Mouse (Mus musculus): ENCODE results near the gene Mrps12. TPM values are rescaled to one million over a fixed set of nuclear protein-coding genes. Genes with fewer than 3 reads are reported as not detected.
A peak's percentile ranks its signal among the peaks of the same experiment; 100 is the strongest.

Gene Mrps12
- polyA plus RNA-seq, 1 experiment from 2014 or later: 180 TPM

DNA sequence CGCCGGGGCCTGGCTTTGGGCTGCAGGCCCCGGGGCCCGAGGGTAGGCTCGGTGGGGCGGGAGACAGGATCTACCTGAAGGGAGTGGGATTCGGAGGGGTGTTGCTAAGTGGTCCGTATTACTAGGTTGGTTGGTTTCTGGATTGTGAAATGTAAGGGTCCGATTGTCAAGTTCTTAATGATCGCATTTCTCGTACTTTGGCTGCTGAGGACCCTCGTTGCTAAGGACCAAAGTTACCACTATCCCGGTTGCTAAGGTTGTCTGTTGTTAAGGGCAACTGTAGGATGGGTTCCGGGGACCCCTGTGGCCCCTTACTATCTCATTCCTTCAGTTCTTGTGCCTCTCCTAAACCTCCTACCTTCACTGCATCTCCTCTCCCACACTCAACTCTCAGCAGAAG is 25.3 kb upstream of the Mrps12 start:
- H3K4me1 ChIP-seq (replicated peaks; ENCODE audit: control insufficient read depth, insufficient read depth, low read length): peaks cover 34% of the 10 kb centered on the region
- H3K4me3 ChIP-seq (ENCODE audit: low read depth, low read length): peak overlapping the region; percentile 66
- 7% methylated on average over 14 of the region's 14 CpGs for WGBS
- ATAC-seq (replicated peaks; ENCODE audit: low FRiP score) (no peak), DNase-seq (ENCODE audit: low spot score) (no peak)
- no peaks in the 10 kb centered on the region for H3K27me3 ChIP-seq (replicated peaks; ENCODE audit: control insufficient read depth, insufficient read depth, low read length)
- H3K9ac ChIP-seq (ENCODE audit: low read depth, low read length): peak overlapping the region; percentile 68
- H3K4me2 ChIP-seq: peak overlapping the region; percentile 87
- H3K36me3 ChIP-seq (ENCODE audit: control insufficient read depth, insufficient read depth, low read length): no peaks in the 10 kb centered on the region; the same call in 1 of the 2 replicates
- H3K9me3 ChIP-seq (ENCODE audit: control insufficient read depth, low read length): no peaks in the 10 kb centered on the region
- no peak overlapping the region for H3K27ac ChIP-seq (ENCODE audit: low read depth, low read length)

DNA sequence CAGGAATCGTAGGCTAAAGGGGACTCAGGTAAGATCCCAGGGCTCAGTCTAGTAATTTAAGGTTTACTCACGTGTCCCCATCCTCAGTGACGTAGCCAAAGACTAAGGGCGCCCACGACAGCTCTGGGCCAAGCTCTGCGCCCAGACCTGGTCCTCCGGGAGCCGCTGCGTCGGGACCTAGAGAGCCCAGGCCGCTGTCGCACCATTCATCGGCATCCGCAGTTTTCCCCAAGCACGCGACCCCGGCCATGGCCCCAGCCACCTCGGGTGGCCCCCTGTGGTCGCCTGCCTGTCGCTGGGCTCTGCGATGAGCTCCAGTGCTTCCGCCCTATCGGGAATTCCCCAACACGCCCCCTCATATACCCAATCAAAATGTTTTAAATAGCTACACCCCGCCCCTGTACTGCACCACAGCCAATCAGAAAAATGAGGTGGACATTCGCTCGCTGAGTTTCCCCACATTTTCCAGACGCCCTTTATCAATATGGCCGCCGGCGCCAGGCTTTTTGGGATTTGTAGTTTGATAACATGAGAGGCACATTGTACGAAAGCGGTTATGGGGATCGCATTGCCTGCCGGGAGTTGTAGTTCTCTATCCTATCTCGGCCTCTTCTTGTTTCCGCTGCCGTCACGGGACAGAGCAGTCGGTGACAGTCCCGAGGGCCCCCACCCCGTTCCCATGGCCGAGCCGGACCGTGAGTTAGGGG is 24.7 kb upstream of the Mrps12 start, which contains the start of gene Sirt2:
TSS of gene Sirt2 (plus strand) at position 563 of the 707 bp plus-strand sequence.
- H3K4me3 ChIP-seq (ENCODE audit: low read depth, low read length): peak within 1 kb of the TSS; percentile 66
- H3K9me3 ChIP-seq (ENCODE audit: control insufficient read depth, low read length): no peaks in the 10 kb centered on the region
- DNase-seq (ENCODE audit: low spot score) (peak; percentile 94), ATAC-seq (replicated peaks; ENCODE audit: low FRiP score) (peak; percentile 96)
- H3K36me3 ChIP-seq (ENCODE audit: control insufficient read depth, insufficient read depth, low read length): peaks cover 5% of the 10 kb centered on the region
- under 1% methylated on average over 45 of the region's 45 CpGs for WGBS
- no peak within 1 kb of the TSS for H3K27ac ChIP-seq (ENCODE audit: low read depth, low read length)
- peak within 1 kb of the TSS; percentile 87 for H3K4me2 ChIP-seq
- no peaks in the 10 kb centered on the region for H3K27me3 ChIP-seq (replicated peaks; ENCODE audit: control insufficient read depth, insufficient read depth, low read length)
- peak within 1 kb of the TSS; percentile 68 for H3K9ac ChIP-seq (ENCODE audit: low read depth, low read length)
- peaks cover 34% of the 10 kb centered on the region for H3K4me1 ChIP-seq (replicated peaks; ENCODE audit: control insufficient read depth, insufficient read depth, low read length)

DNA sequence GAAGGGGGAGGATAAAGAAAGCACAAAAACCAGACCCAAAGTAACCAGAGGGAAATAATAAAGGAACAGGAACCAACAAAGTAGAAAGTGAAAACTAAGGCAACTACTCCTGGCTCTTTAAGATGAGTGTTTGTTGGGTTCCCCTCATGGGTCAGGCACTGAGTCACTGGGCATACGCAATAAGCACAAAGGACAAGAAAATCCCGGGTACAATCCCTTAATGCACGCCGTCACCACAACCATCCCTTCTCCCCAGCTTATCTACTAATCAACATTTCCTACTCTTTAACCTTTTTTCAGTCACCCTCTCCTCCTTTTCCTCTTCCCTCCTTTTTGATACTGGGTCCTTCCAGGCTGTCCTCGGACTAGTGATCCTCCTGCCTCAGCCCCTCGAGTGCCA is 23.6 kb upstream of the Mrps12 start:
- no peak for ATAC-seq (replicated peaks; ENCODE audit: low FRiP score)
- no peak for DNase-seq (ENCODE audit: low spot score)
- peak overlapping the region; percentile 66 for H3K4me3 ChIP-seq (ENCODE audit: low read depth, low read length)
- peaks cover 12% of the 10 kb centered on the region for H3K36me3 ChIP-seq (ENCODE audit: control insufficient read depth, insufficient read depth, low read length)
- peaks cover 27% of the 10 kb centered on the region for H3K4me1 ChIP-seq (replicated peaks; ENCODE audit: control insufficient read depth, insufficient read depth, low read length)
- no peaks in the 10 kb centered on the region for H3K27me3 ChIP-seq (replicated peaks; ENCODE audit: control insufficient read depth, insufficient read depth, low read length)
- H3K4me2 ChIP-seq: peak overlapping the region; percentile 87
- no peak overlapping the region for H3K27ac ChIP-seq (ENCODE audit: low read depth, low read length)
- peak overlapping the region; percentile 45; the same call in 1 of the 2 replicates for H3K9ac ChIP-seq (ENCODE audit: low read depth, low read length)
- 60% methylated on average over 6 of the region's 6 CpGs for WGBS
- no peaks in the 10 kb centered on the region for H3K9me3 ChIP-seq (ENCODE audit: control insufficient read depth, low read length)

DNA sequence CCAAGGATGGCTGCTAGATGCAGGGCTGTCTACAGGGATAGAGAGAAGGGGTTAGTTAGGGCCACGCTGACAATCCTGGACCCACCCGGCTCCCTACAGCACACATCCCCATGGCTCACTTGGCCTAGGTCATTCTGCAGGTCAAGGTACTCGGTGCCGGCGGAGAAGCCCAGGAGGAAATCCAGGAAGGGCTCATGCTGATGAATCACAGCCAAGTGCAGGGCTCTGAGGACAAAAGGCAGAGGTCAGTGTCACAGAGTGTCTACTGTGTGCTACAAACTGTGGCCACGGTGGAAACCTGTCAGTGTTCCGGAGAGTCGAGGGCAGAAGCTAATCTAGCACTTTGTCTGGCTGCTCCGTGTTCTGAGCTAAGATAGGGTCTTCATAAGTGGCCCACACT is 20.3 kb upstream of the Mrps12 start:
- Histone ChIP-seq H3K36me3 (ENCODE audit: control insufficient read depth, insufficient read depth, low read length) (peaks cover 17% of the 10 kb centered on the region), H3K9ac (ENCODE audit: low read depth, low read length) (no peak overlapping the region), H3K4me2 (no peak overlapping the region), H3K9me3 (ENCODE audit: control insufficient read depth, low read length) (no peaks in the 10 kb centered on the region), H3K4me3 (ENCODE audit: low read depth, low read length) (no peak overlapping the region), H3K4me1 (replicated peaks; ENCODE audit: control insufficient read depth, insufficient read depth, low read length) (peaks cover 12% of the 10 kb centered on the region), H3K27me3 (replicated peaks; ENCODE audit: control insufficient read depth, insufficient read depth, low read length) (no peaks in the 10 kb centered on the region), H3K27ac (ENCODE audit: low read depth, low read length) (no peak overlapping the region)
- ATAC-seq (replicated peaks; ENCODE audit: low FRiP score) (no peak), DNase-seq (ENCODE audit: low spot score) (no peak)
- 93% methylated on average over 9 of the region's 9 CpGs for WGBS

- H3K4me1 ChIP-seq (replicated peaks; ENCODE audit: control insufficient read depth, insufficient read depth, low read length): 0 out of 2 replicates have a peak, but pooled peaks cover 3% of the 10 kb centered on the region
- no peak for ATAC-seq (replicated peaks; ENCODE audit: low FRiP score)
- no peak overlapping the region for H3K27ac ChIP-seq (ENCODE audit: low read depth, low read length)
- DNase-seq (ENCODE audit: low spot score): no peak
- no peak overlapping the region for H3K4me3 ChIP-seq (ENCODE audit: low read depth, low read length)
- WGBS: 86% methylated on average over 13 of the region's 13 CpGs
- no peak overlapping the region for H3K4me2 ChIP-seq
- H3K9ac ChIP-seq (ENCODE audit: low read depth, low read length): no peak overlapping the region
- H3K36me3 ChIP-seq (ENCODE audit: control insufficient read depth, insufficient read depth, low read length): peaks cover 17% of the 10 kb centered on the region
- no peaks in the 10 kb centered on the region for H3K9me3 ChIP-seq (ENCODE audit: control insufficient read depth, low read length)
- peaks cover 16% of the 10 kb centered on the region for H3K27me3 ChIP-seq (replicated peaks; ENCODE audit: control insufficient read depth, insufficient read depth, low read length)
Observed at GRCm38 (mm10) chr7:28758623-28759022, 17.0 kb upstream of the Mrps12 start.

GRCm38 (mm10) chr7:28756079-28756478 is 14.5 kb upstream of the Mrps12 start, which contains the start of gene Ccer2:
Ccer2 (plus strand) TSS chr7:28756174.
- DNase-seq (ENCODE audit: low spot score) (no peak), ATAC-seq (replicated peaks; ENCODE audit: low FRiP score) (no peak)
- Histone ChIP-seq H3K4me3 (ENCODE audit: low read depth, low read length) (no peak within 1 kb of the TSS), H3K4me1 (replicated peaks; ENCODE audit: control insufficient read depth, insufficient read depth, low read length) (0 out of 2 replicates have a peak, but pooled peaks cover 3% of the 10 kb centered on the region), H3K36me3 (ENCODE audit: control insufficient read depth, insufficient read depth, low read length) (peaks cover 14% of the 10 kb centered on the region; the same call in 1 of the 2 replicates), H3K9me3 (ENCODE audit: control insufficient read depth, low read length) (no peaks in the 10 kb centered on the region), H3K27me3 (replicated peaks; ENCODE audit: control insufficient read depth, insufficient read depth, low read length) (peaks cover 16% of the 10 kb centered on the region), H3K4me2 (peak within 1 kb of the TSS; percentile 17; the same call in 1 of the 2 replicates), H3K27ac (ENCODE audit: low read depth, low read length) (no peak within 1 kb of the TSS), H3K9ac (ENCODE audit: low read depth, low read length) (no peak within 1 kb of the TSS)
- WGBS: 5% methylated on average over 17 of the region's 17 CpGs

GRCm38 (mm10) chr7:28749935-28750334 is 8.3 kb upstream of the Mrps12 start:
- ATAC-seq (replicated peaks; ENCODE audit: low FRiP score) (no peak), DNase-seq (ENCODE audit: low spot score) (no peak)
- no peak overlapping the region for H3K4me3 ChIP-seq (ENCODE audit: low read depth, low read length)
- no peak overlapping the region for H3K27ac ChIP-seq (ENCODE audit: low read depth, low read length)
- H3K9ac ChIP-seq (ENCODE audit: low read depth, low read length): no peak overlapping the region
- H3K4me2 ChIP-seq: no peak overlapping the region
- H3K9me3 ChIP-seq (ENCODE audit: control insufficient read depth, low read length): no peaks in the 10 kb centered on the region
- H3K27me3 ChIP-seq (replicated peaks; ENCODE audit: control insufficient read depth, insufficient read depth, low read length): no peaks in the 10 kb centered on the region
- H3K4me1 ChIP-seq (replicated peaks; ENCODE audit: control insufficient read depth, insufficient read depth, low read length): no peaks in the 10 kb centered on the region
- peaks cover 11% of the 10 kb centered on the region; the same call in 1 of the 2 replicates for H3K36me3 ChIP-seq (ENCODE audit: control insufficient read depth, insufficient read depth, low read length)
- 92% methylated on average over 7 of the region's 7 CpGs for WGBS

GRCm38 (mm10) chr7:28741368-28741708 is 282 bp downstream of the Mrps12 start:
- Histone ChIP-seq H3K4me3 (ENCODE audit: low read depth, low read length) (peak overlapping the region; percentile 76), H3K9me3 (ENCODE audit: control insufficient read depth, low read length) (no peaks in the 10 kb centered on the region), H3K4me1 (replicated peaks; ENCODE audit: control insufficient read depth, insufficient read depth, low read length) (peaks cover 15% of the 10 kb centered on the region), H3K36me3 (ENCODE audit: control insufficient read depth, insufficient read depth, low read length) (peaks cover 25% of the 10 kb centered on the region), H3K4me2 (peak overlapping the region; percentile 95), H3K9ac (ENCODE audit: low read depth, low read length) (peak overlapping the region; percentile 77), H3K27ac (ENCODE audit: low read depth, low read length) (peak overlapping the region; percentile 20), H3K27me3 (replicated peaks; ENCODE audit: control insufficient read depth, insufficient read depth, low read length) (no peaks in the 10 kb centered on the region)
- no peak for DNase-seq (ENCODE audit: low spot score)
- WGBS: 1% methylated on average over 13 of the region's 13 CpGs
- ATAC-seq (replicated peaks; ENCODE audit: low FRiP score): peak; percentile 18

GRCm38 (mm10) chr7:28740949-28741348 is 671 bp downstream of the Mrps12 start:
- DNase-seq (ENCODE audit: low spot score) (no peak), ATAC-seq (replicated peaks; ENCODE audit: low FRiP score) (no peak)
- peak overlapping the region; percentile 77 for H3K9ac ChIP-seq (ENCODE audit: low read depth, low read length)
- peaks cover 15% of the 10 kb centered on the region for H3K4me1 ChIP-seq (replicated peaks; ENCODE audit: control insufficient read depth, insufficient read depth, low read length)
- H3K4me2 ChIP-seq: peak overlapping the region; percentile 95
- H3K27me3 ChIP-seq (replicated peaks; ENCODE audit: control insufficient read depth, insufficient read depth, low read length): no peaks in the 10 kb centered on the region
- no peaks in the 10 kb centered on the region for H3K9me3 ChIP-seq (ENCODE audit: control insufficient read depth, low read length)
- H3K27ac ChIP-seq (ENCODE audit: low read depth, low read length): peak overlapping the region; percentile 20
- peak overlapping the region; percentile 76 for H3K4me3 ChIP-seq (ENCODE audit: low read depth, low read length)
- H3K36me3 ChIP-seq (ENCODE audit: control insufficient read depth, insufficient read depth, low read length): peaks cover 25% of the 10 kb centered on the region
- 33% methylated on average over 9 of the region's 9 CpGs for WGBS
